Mouse (Mus musculus): ENCODE measurements at regions not wholly inside any gene's neighbourhood (a gene's known extent, or its start where the extent isn't known, plus 50 kb on each side); places are given as distances from the start of the nearest gene placed in this dataset.

DNA sequence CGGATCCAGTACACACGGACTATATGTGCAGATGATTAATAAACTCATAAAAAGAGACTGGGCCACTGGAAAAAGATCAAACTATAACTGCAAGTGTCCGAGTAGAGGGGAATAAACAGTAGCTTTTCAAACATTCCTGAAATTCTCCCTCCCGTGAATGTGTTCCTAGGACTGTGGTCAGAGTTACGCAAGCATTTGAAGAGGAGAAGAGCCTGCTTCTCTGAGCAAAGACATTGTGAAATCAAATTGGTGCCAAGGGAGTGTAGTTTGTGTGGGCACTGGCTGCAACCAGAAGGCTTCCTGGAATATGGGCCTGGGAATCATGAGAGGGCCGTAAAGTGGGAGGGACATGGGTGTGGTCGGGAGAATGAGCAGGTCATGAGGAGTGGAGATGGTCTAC lies 78.3 kb upstream of the Stx18 start:
- H3K4me3 ChIP-seq (replicated peaks; ENCODE audit: low read length) = no peak overlapping the region
- 86% methylated on average over 7 of the region's 7 CpGs for WGBS

DNA sequence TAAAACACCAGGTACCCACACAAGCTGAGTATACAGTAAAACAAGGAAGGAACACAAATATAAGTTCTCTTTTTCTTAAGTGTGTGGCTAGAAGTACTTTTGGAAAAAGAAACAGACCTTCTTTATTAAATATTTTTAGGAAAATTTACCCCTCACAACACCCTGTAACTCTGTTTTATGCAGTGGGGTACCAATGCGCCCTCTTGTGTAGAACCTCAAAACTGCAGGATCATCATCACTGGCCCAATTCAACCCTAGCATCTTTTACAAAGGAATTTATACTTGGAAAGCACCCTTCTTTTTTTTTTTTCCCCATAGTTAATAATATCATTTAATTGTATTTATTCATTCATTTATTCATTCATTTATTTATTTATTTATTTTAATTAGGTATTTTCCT lies 86.4 kb upstream of the Stx18 start:
- H3K9ac ChIP-seq (replicated peaks; ENCODE audit: low read depth, low read length) = no peak overlapping the region
- no peaks in the 10 kb centered on the region for H3K27me3 ChIP-seq (replicated peaks; ENCODE audit: control insufficient read depth, insufficient read depth, low read length)
- 0% methylated on average over 1 of the region's 1 CpGs for WGBS
- no peak overlapping the region for H3K27ac ChIP-seq (ENCODE audit: low read length)
- no peak overlapping the region for H3K4me3 ChIP-seq (replicated peaks; ENCODE audit: low read length)
- ATAC-seq = no peak
- no peaks in the 10 kb centered on the region for H3K36me3 ChIP-seq (ENCODE audit: control insufficient read depth, insufficient read depth)
- no peaks in the 10 kb centered on the region for H3K4me1 ChIP-seq (replicated peaks; ENCODE audit: control insufficient read depth, insufficient read depth, low read length)
- no peak overlapping the region for H3K4me2 ChIP-seq (ENCODE audit: low read length)
- no peaks in the 10 kb centered on the region for H3K9me3 ChIP-seq (ENCODE audit: control insufficient read depth, low read length)

More for the DNA sequence above, 78.3 kb upstream of the Stx18 start:
- Histone ChIP-seq H3K27me3 (replicated peaks; ENCODE audit: control insufficient read depth, insufficient read depth, low read length) (no peaks in the 10 kb centered on the region; the same call in 1 of the 2 replicates), H3K9me3 (ENCODE audit: control insufficient read depth, low read length) (no peaks in the 10 kb centered on the region), H3K9ac (replicated peaks; ENCODE audit: low read depth, low read length) (no peak overlapping the region), H3K4me1 (replicated peaks; ENCODE audit: control insufficient read depth, insufficient read depth, low read length) (no peaks in the 10 kb centered on the region), H3K27ac (ENCODE audit: low read length) (no peak overlapping the region), H3K4me2 (ENCODE audit: low read length) (no peak overlapping the region), H3K36me3 (ENCODE audit: control insufficient read depth, insufficient read depth) (no peaks in the 10 kb centered on the region)
- no peak for ATAC-seq

DNA sequence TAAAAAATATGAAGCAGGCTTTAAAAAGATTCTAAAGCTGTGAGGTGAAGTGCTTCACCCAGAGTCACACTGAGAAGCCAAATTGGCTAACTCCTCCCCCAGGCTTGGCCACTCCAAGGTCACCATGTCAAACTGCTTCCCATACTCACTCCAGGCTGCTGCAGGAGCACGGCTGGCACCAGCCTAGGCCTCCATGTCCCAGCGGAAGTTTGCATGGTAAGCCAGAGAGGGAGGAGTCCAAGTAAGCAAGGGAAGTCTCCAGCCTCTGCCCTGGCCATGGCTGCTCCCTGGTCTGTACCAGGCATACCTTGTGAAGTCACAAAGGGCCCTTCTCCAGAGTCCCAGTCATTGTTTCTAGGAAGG lies 105.8 kb upstream of the Stx18 start:
- no peak for ATAC-seq
- 81% methylated on average over 2 of the region's 2 CpGs for WGBS
- no peak overlapping the region for H3K4me3 ChIP-seq (replicated peaks; ENCODE audit: low read length)
- H3K36me3 ChIP-seq (ENCODE audit: control insufficient read depth, insufficient read depth) = no peaks in the 10 kb centered on the region
- H3K4me2 ChIP-seq (ENCODE audit: low read length) = no peak overlapping the region
- no peak overlapping the region for H3K27ac ChIP-seq (ENCODE audit: low read length)
- H3K9me3 ChIP-seq (ENCODE audit: control insufficient read depth, low read length) = no peaks in the 10 kb centered on the region
- no peak overlapping the region for H3K9ac ChIP-seq (replicated peaks; ENCODE audit: low read depth, low read length)
- H3K27me3 ChIP-seq (replicated peaks; ENCODE audit: control insufficient read depth, insufficient read depth, low read length) = no peaks in the 10 kb centered on the region
- no peaks in the 10 kb centered on the region; the same call in 1 of the 2 replicates for H3K4me1 ChIP-seq (replicated peaks; ENCODE audit: control insufficient read depth, insufficient read depth, low read length)

DNA sequence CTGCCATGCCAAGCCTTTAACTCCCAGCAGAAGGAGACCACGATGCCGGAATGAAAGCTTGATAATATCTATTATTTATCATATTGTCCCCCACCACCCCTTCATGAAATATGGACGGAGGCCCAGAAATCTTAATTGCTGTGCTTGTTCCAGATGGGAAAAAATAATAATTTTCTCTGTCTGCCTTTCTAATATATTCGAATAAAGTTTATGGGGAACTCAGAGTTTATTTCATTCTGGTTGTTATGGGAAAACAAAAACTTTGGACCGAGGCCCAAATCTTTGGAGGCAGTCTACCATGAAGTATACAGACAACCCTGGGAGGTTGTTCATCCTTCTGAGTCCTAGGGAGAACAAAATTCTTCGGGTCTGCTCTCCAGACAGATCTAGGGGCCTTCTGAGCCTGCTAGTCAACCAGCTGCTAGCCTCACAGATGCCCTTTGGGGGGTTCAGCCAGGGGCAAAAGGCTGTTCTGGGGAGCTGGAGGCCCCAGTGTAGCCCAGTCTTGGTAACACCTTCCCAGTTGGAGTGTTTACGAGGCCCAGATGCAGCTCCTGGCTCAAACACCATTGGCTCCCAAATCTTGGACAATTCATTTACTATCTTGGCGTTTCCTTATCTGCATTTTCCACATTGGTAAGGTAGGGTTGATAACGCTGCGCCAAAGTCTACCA lies 106.3 kb upstream of the Stx18 start:
- Histone ChIP-seq H3K9ac (replicated peaks; ENCODE audit: low read depth, low read length) (no peak overlapping the region), H3K36me3 (ENCODE audit: control insufficient read depth, insufficient read depth) (no peaks in the 10 kb centered on the region), H3K4me2 (ENCODE audit: low read length) (no peak overlapping the region), H3K27ac (ENCODE audit: low read length) (no peak overlapping the region), H3K27me3 (replicated peaks; ENCODE audit: control insufficient read depth, insufficient read depth, low read length) (no peaks in the 10 kb centered on the region), H3K9me3 (ENCODE audit: control insufficient read depth, low read length) (no peaks in the 10 kb centered on the region), H3K4me3 (replicated peaks; ENCODE audit: low read length) (no peak overlapping the region), H3K4me1 (replicated peaks; ENCODE audit: control insufficient read depth, insufficient read depth, low read length) (no peaks in the 10 kb centered on the region; the same call in 1 of the 2 replicates)
- no peak for ATAC-seq
- 73% methylated on average over 10 of the region's 10 CpGs for WGBS

DNA sequence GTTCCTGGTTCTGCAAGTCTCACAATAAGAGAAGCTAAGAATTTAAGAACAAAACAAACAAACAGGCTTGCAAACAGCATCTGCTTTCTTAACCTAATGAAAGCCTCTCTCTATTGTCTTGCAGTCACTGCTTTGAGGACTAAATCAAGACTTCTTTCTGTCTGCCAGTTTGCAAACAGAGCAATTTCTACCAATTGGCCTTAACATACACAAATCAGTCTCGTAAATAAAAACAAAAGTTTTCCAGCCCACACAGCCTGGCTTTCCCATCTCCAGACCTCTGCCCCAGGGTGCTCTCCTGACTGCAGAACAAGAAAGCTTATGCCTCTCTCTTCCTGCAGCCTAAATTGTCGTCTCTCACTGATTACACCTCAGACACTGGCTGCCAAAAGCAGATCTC lies 96.1 kb upstream of the Msx1 start:
- no peaks in the 10 kb centered on the region for H3K9me3 ChIP-seq (ENCODE audit: control insufficient read depth, low read length)
- H3K27ac ChIP-seq (ENCODE audit: low read length) = no peak overlapping the region
- H3K36me3 ChIP-seq (ENCODE audit: control insufficient read depth, insufficient read depth) = no peaks in the 10 kb centered on the region
- H3K9ac ChIP-seq (replicated peaks; ENCODE audit: low read depth, low read length) = no peak overlapping the region
- H3K4me2 ChIP-seq (ENCODE audit: low read length) = no peak overlapping the region
- WGBS = 22% methylated on average over 2 of the region's 2 CpGs
- H3K27me3 ChIP-seq (replicated peaks; ENCODE audit: control insufficient read depth, insufficient read depth, low read length) = peaks cover 24% of the 10 kb centered on the region
- ATAC-seq = no peak
- H3K4me1 ChIP-seq (replicated peaks; ENCODE audit: control insufficient read depth, insufficient read depth, low read length) = peaks cover 7% of the 10 kb centered on the region; the same call in 1 of the 2 replicates
- H3K4me3 ChIP-seq (replicated peaks; ENCODE audit: low read length) = no peak overlapping the region

DNA sequence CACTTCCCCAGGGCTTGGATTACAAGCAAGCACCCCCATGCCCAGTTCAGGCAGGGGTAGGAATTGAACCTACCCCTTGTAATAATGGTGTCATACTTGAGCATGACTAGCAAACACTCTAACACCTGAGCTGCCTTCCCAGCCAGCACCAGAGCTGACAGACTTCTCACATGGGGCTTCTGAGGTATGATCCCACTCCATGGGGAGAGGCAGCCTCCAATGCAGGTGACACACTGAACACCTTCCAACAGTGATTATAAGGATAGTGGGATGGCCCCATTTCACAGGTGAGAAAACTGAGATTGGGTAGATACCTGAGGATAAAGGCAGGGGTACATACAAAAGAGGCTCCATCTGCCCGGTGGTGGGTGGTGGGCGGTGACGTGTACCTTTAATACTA lies 94.7 kb upstream of the Msx1 start:
- H3K27ac ChIP-seq (ENCODE audit: low read length) = no peak overlapping the region
- no peak for ATAC-seq
- H3K36me3 ChIP-seq (ENCODE audit: control insufficient read depth, insufficient read depth) = no peaks in the 10 kb centered on the region
- peaks cover 30% of the 10 kb centered on the region for H3K27me3 ChIP-seq (replicated peaks; ENCODE audit: control insufficient read depth, insufficient read depth, low read length)
- no peak overlapping the region for H3K4me3 ChIP-seq (replicated peaks; ENCODE audit: low read length)
- peaks cover 7% of the 10 kb centered on the region; the same call in 1 of the 2 replicates for H3K4me1 ChIP-seq (replicated peaks; ENCODE audit: control insufficient read depth, insufficient read depth, low read length)
- WGBS = 84% methylated on average over 3 of the region's 3 CpGs
- no peak overlapping the region for H3K4me2 ChIP-seq (ENCODE audit: low read length)
- H3K9me3 ChIP-seq (ENCODE audit: control insufficient read depth, low read length) = no peaks in the 10 kb centered on the region
- no peak overlapping the region for H3K9ac ChIP-seq (replicated peaks; ENCODE audit: low read depth, low read length)

DNA sequence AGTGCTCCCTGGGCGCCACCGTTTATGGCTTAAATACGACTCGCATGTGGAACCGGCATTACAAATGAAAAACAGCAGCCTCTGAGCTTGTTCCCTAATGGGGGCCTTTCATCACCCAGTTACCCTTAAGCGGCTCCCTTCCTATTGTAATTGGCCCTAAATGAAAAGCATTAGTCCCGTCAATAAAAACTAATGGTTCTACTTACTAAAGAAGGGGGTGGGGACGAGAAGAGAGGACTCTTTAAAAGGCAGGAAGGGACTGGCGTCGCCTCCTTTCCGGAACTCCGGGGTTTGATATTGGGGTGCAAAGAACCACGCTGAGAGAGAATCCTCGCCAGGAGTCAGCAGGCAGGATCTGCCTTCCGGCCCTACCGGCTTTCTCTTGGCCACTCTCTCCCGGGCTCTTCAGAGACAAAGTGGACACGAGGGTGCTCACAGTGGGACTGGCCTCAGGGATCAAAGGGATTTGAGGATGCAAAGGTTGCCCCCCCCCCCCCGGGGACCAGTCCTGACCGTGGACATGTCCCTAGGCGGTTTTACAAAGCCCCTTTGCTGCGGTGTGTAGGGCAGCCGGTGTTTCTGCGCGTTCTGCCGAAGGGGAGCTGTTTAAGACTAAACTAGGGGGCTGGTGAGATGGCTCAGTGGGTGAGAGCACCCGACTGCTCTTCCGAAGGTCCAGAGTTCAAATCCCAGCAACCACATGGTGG lies 93.8 kb upstream of the Msx1 start:
- 2% methylated on average over 28 of the region's 28 CpGs for WGBS
- Histone ChIP-seq H3K4me3 (replicated peaks; ENCODE audit: low read length) (peak overlapping the region; percentile 7), H3K9me3 (ENCODE audit: control insufficient read depth, low read length) (no peaks in the 10 kb centered on the region), H3K36me3 (ENCODE audit: control insufficient read depth, insufficient read depth) (no peaks in the 10 kb centered on the region), H3K9ac (replicated peaks; ENCODE audit: low read depth, low read length) (no peak overlapping the region), H3K4me1 (replicated peaks; ENCODE audit: control insufficient read depth, insufficient read depth, low read length) (peaks cover 7% of the 10 kb centered on the region; the same call in 1 of the 2 replicates), H3K27me3 (replicated peaks; ENCODE audit: control insufficient read depth, insufficient read depth, low read length) (peaks cover 30% of the 10 kb centered on the region), H3K27ac (ENCODE audit: low read length) (no peak overlapping the region), H3K4me2 (ENCODE audit: low read length) (peak overlapping the region; percentile 47)
- peak; percentile 15; the same call in 1 of the 2 replicates for ATAC-seq

DNA sequence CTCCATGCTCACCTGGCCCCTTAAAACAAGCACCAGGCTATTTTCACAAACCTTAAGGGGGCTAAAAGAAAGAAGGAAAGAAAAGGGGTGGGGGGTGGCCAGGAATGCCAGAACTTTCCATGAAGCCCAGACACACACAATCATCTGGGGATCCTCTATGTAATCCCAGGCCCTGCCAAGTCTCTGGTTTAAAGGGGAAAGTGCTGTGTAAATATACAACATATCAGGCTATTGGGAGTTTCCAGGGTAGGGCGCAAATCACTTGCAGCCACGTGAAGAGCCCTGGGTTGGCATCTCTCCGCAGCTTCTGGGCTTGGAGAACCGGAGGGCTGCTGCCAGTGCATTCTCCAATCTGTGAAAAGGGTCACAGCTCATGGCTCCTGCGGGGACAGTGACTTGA lies 92.8 kb upstream of the Msx1 start:
- H3K4me3 ChIP-seq (replicated peaks; ENCODE audit: low read length) = no peak overlapping the region
- H3K4me2 ChIP-seq (ENCODE audit: low read length) = no peak overlapping the region
- ATAC-seq = no peak
- H3K27me3 ChIP-seq (replicated peaks; ENCODE audit: control insufficient read depth, insufficient read depth, low read length) = peaks cover 30% of the 10 kb centered on the region
- no peaks in the 10 kb centered on the region for H3K36me3 ChIP-seq (ENCODE audit: control insufficient read depth, insufficient read depth)
- H3K27ac ChIP-seq (ENCODE audit: low read length) = no peak overlapping the region
- 19% methylated on average over 5 of the region's 5 CpGs for WGBS
- H3K4me1 ChIP-seq (replicated peaks; ENCODE audit: control insufficient read depth, insufficient read depth, low read length) = peaks cover 7% of the 10 kb centered on the region; the same call in 1 of the 2 replicates
- no peak overlapping the region for H3K9ac ChIP-seq (replicated peaks; ENCODE audit: low read depth, low read length)
- H3K9me3 ChIP-seq (ENCODE audit: control insufficient read depth, low read length) = no peaks in the 10 kb centered on the region

DNA sequence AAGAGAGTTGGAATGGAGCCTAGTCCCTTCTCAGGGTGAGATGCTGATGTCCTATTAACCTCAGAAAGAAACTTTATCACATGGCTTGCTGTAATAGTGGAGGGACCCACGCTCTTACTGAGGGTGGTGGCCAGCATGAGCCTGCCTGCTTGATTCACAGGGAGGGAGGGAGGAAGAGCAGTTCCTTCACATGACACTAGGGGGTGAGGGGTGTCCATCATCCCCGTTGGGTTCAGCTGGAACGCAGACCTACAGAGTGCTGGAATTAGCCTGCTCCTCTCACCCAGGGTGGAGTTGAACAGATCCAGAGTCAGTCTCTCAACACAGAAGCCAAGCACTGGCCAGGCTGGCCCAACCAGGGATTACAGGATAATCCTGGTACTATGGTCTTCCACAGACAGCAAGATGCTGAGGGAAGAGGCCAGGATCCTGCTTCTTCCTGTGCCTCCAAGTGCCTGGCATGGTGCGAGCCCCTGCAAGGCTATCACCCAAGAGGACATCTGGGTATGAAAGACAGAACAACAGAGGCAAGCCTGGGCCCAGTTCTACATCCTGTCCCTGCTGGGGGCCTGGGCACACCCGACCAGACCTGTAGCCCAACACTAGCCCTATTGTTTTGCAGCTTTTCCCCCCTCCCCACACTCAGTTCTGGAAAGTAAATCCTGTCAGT lies 80.4 kb upstream of the Msx1 start:
- no peaks in the 10 kb centered on the region for H3K36me3 ChIP-seq (ENCODE audit: control insufficient read depth, insufficient read depth)
- no peaks in the 10 kb centered on the region for H3K4me1 ChIP-seq (replicated peaks; ENCODE audit: control insufficient read depth, insufficient read depth, low read length)
- no peak overlapping the region for H3K27ac ChIP-seq (ENCODE audit: low read length)
- H3K9ac ChIP-seq (replicated peaks; ENCODE audit: low read depth, low read length) = no peak overlapping the region
- WGBS = 40% methylated on average over 5 of the region's 5 CpGs
- peaks cover 31% of the 10 kb centered on the region for H3K27me3 ChIP-seq (replicated peaks; ENCODE audit: control insufficient read depth, insufficient read depth, low read length)
- H3K4me3 ChIP-seq (replicated peaks; ENCODE audit: low read length) = no peak overlapping the region
- no peak for ATAC-seq
- peaks cover 4% of the 10 kb centered on the region for H3K9me3 ChIP-seq (ENCODE audit: control insufficient read depth, low read length)
- H3K4me2 ChIP-seq (ENCODE audit: low read length) = no peak overlapping the region

All from forebrain, embryonic 16.5 days (tissue).